Mouse (Mus musculus) ES-Bruce4 (cell line): ENCODE data around the gene Casp7. TPM values are rescaled to one million over a fixed set of nuclear protein-coding genes. Genes with fewer than 3 reads are reported as not detected.

ENCODE experiments used
- H3K27ac ChIP-seq: 2 replicates; pipeline ENCODE4 v1.5.1; 2012; ENCODE audit warnings: low read length, inconsistent platforms; ENCODE audit not compliant: insufficient read depth
- H3K27me3 ChIP-seq: 2 replicates; pipeline ENCODE4 v1.6.1; 2012; ENCODE audit warnings: mild to moderate bottlenecking, low read length, inconsistent platforms; ENCODE audit not compliant: control insufficient read depth, poor library complexity, insufficient read depth, severe bottlenecking
- H3K36me3 ChIP-seq: 2 replicates; pipeline ENCODE4 v1.6.1; 2012; ENCODE audit warnings: inconsistent platforms, mild to moderate bottlenecking, low read length, moderate library complexity; ENCODE audit not compliant: control insufficient read depth, poor library complexity, insufficient read depth, severe bottlenecking
- H3K4me1 ChIP-seq: one replicate; pipeline ENCODE4 v1.8.1; 2011; ENCODE audit warnings: low read length; ENCODE audit not compliant: control insufficient read depth, insufficient read depth
- H3K4me3 ChIP-seq: 2 replicates; pipeline ENCODE4 v1.5.1; 2011; ENCODE audit warnings: low read depth, mild to moderate bottlenecking, low read length
- H3K9ac ChIP-seq: 2 replicates; pipeline ENCODE4 v1.6.1; 2012; ENCODE audit warnings: low read depth, mild to moderate bottlenecking, inconsistent platforms; ENCODE audit not compliant: poor library complexity, severe bottlenecking
- H3K9me3 ChIP-seq: replicated peaks from 2 replicates; pipeline ENCODE4 v1.6.1; 2012; ENCODE audit warnings: mild to moderate bottlenecking, low read length, inconsistent platforms; ENCODE audit not compliant: control insufficient read depth, poor library complexity, insufficient read depth, severe bottlenecking
- CTCF ChIP-seq: IDR thresholded peaks from one replicate; pipeline ENCODE4 v1.8.1; 2011; ENCODE audit warnings: low read depth, low read length
- EP300 ChIP-seq: IDR thresholded peaks from 2 replicates; pipeline ENCODE4 v1.6.1; 2011; ENCODE audit warnings: low read depth, low read length; ENCODE audit not compliant: insufficient read depth
- POLR2A ChIP-seq: IDR thresholded peaks from one replicate; pipeline ENCODE4 v1.8.1; 2011; ENCODE audit warnings: low read length; ENCODE audit not compliant: insufficient read depth
- polyA plus RNA-seq: library from polyadenylated mRNA; stranded (reverse); fragments of >200 nt; gene quantifications from 2 replicates; pipeline ENCODE4 v1.2.4, GENCODE M21; 2011; ENCODE audit warnings: low read depth; ENCODE audit not compliant: missing spikeins, insufficient read depth, insufficient read length

Casp7 gene
- polyA plus RNA-seq, 1 experiment: 19.8 TPM

- TF ChIP-seq POLR2A (no peak), CTCF (no peak), EP300 (no peak)
- Histone ChIP-seq H3K27ac (no peak overlapping the region), H3K9me3 (no peaks in the 10 kb centered on the region)
These were observed 88.7 kb downstream of the Casp7 start for GRCm38 (mm10) chr19:56485376-56486271.

GRCm38 (mm10) chr19:56486926-56487325, 90.0 kb downstream of the Casp7 start:
- TF ChIP-seq EP300: no peak
- no peak for TF ChIP-seq CTCF
- TF ChIP-seq POLR2A: no peak
- Histone ChIP-seq H3K27ac (no peak overlapping the region), H3K9ac (no peak overlapping the region), H3K27me3 (no peaks in the 10 kb centered on the region), H3K36me3 (no peaks in the 10 kb centered on the region), H3K9me3 (no peaks in the 10 kb centered on the region), H3K4me1 (no peaks in the 10 kb centered on the region), H3K4me3 (no peak overlapping the region)

More at GRCm38 (mm10) chr19:56485376-56486271, 88.7 kb downstream of the Casp7 start:
- no peak overlapping the region for H3K4me3 ChIP-seq
- H3K36me3 ChIP-seq: no peaks in the 10 kb centered on the region
- H3K4me1 ChIP-seq: no peaks in the 10 kb centered on the region
- no peaks in the 10 kb centered on the region for H3K27me3 ChIP-seq
- H3K9ac ChIP-seq: no peak overlapping the region

- Histone ChIP-seq H3K27me3 (no peaks in the 10 kb centered on the region), H3K27ac (no peak overlapping the region), H3K4me1 (no peaks in the 10 kb centered on the region), H3K36me3 (no peaks in the 10 kb centered on the region), H3K9ac (no peak overlapping the region), H3K4me3 (no peak overlapping the region), H3K9me3 (no peaks in the 10 kb centered on the region)
- TF ChIP-seq EP300 (no peak), POLR2A (no peak), CTCF (no peak)
These were observed 90.4 kb downstream of the Casp7 start for GRCm38 (mm10) chr19:56487339-56487738.

GRCm38 (mm10) chr19:56489601-56490000, 92.7 kb downstream of the Casp7 start:
- H3K27me3 ChIP-seq: no peaks in the 10 kb centered on the region
- no peak overlapping the region for H3K9ac ChIP-seq
- no peaks in the 10 kb centered on the region for H3K4me1 ChIP-seq
- H3K4me3 ChIP-seq: no peak overlapping the region
- no peaks in the 10 kb centered on the region for H3K36me3 ChIP-seq
- no peak overlapping the region for H3K27ac ChIP-seq
- no peaks in the 10 kb centered on the region for H3K9me3 ChIP-seq
- no peak for TF ChIP-seq POLR2A
- TF ChIP-seq EP300: no peak
- TF ChIP-seq CTCF: no peak

Other genes starting within 250 kb of the Casp7 start
- gene Habp2, start 110.0 kb upstream of the Casp7 start, polyA plus RNA-seq: not detected in 2 replicates
- not detected in 2 replicates for gene Nrap, start 7.1 kb upstream of the Casp7 start, polyA plus RNA-seq
- gene Plekhs1, start 64.5 kb downstream of the Casp7 start, polyA plus RNA-seq: 0.33 TPM in 1 of 2 replicates, not detected in the other
- 14.0 and 16.0 TPM in 2 replicates for gene Dclre1a, start 151.1 kb downstream of the Casp7 start, polyA plus RNA-seq
- 18.0 and 27.8 TPM in 2 replicates for gene Nhlrc2, start 151.1 kb downstream of the Casp7 start, polyA plus RNA-seq